Mouse (Mus musculus): ENCODE measurements around the gene Tmcc2. TPM values are rescaled to one million over a fixed set of nuclear protein-coding genes. Genes with fewer than 3 reads are reported as not detected.

Tmcc2 gene
- total and polyA plus RNA-seq, 3 experiments: 6.7 to 99.6 (median 14.9) TPM

DNA sequence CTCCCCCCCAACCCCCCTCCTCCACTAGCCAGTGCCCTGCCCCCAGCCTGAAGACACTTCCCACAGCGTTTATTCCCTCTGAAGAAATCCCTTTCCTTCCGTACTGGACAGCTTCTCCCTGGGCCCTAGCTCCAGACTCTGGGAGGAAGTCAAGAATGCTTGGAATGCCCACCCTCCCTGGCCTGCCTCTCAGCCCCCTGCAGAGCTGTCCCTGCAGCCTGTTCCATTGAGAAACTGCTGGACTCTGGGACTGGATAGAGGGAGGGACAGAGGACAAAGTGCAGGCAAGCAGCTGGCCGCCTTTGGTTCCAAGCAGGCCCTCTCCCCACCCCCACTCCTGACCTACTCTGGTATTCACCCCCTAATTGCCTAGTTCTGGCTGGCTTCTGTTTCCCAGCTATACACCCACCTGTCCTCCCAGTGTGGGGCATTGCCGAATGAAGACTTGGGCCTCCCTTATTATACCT, 57.4 kb downstream of the Tmcc2 start:
- DNase-seq (ENCODE audit: low spot score) (no peak), ATAC-seq (ENCODE audit: extremely low read depth, insufficient number of reproducible peaks, low FRiP score, poor library complexity, severe bottlenecking) (no peak)
- no peaks in the 10 kb centered on the region for H3K36me3 ChIP-seq (replicated peaks)
- peaks cover 45% of the 10 kb centered on the region for H3K4me1 ChIP-seq (ENCODE audit: insufficient read depth, low read depth, low read length)
- peaks cover 51% of the 10 kb centered on the region for H3K27me3 ChIP-seq (ENCODE audit: insufficient read depth, low read length)
- H3K4me3 ChIP-seq (ENCODE audit: low read depth, low read length): no peak overlapping the region
- TF ChIP-seq GATA1 (IDR thresholded peaks at IDR 0.05; ENCODE audit: borderline replicate concordance, low read length): no peak
- no peak for TF ChIP-seq POLR2AphosphoS5 (IDR thresholded peaks at IDR 0.05; ENCODE audit: insufficient replicate concordance, low read depth, low read length)
- no peak for TF ChIP-seq CTCF (IDR thresholded peaks at IDR 0.05; ENCODE audit: low read depth, low read length)
- TF ChIP-seq TAL1 (conservative IDR thresholded peaks at IDR 0.05; ENCODE audit: low read depth, low read length): no peak
- TF ChIP-seq GATA2 (IDR thresholded peaks at IDR 0.05; ENCODE audit: borderline replicate concordance, low read depth, low read length): no peak
- no peaks in the 10 kb centered on the region for H3K9me3 ChIP-seq (replicated peaks)

DNA sequence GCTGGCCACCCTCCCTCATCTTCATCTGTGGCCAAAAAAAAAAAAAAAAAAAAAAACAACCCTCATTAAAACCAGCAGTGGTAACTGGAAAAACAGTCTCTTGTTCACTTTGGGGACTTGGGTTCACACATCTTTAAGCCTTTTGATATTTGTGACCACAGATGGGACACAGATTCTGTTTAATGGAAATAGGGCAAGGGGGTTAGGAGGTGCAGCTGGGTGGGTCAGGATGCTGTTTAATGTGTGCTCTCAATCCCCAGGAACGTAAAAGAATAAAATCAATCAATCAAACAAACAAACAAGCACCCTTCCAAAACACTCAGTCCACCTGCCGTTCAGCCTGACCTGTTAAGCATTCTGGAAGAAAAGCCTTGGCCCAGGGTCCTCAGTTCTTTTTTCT, 57.9 kb downstream of the Tmcc2 start:
- no peak for ATAC-seq (ENCODE audit: extremely low read depth, insufficient number of reproducible peaks, low FRiP score, poor library complexity, severe bottlenecking)
- peaks cover 54% of the 10 kb centered on the region for H3K27me3 ChIP-seq (ENCODE audit: insufficient read depth, low read length)
- no peaks in the 10 kb centered on the region for H3K36me3 ChIP-seq (replicated peaks)
- H3K9me3 ChIP-seq (replicated peaks): no peaks in the 10 kb centered on the region
- DNase-seq (ENCODE audit: low spot score): no peak
- TF ChIP-seq GATA2 (IDR thresholded peaks at IDR 0.05; ENCODE audit: borderline replicate concordance, low read depth, low read length) (no peak), TAL1 (conservative IDR thresholded peaks at IDR 0.05; ENCODE audit: low read depth, low read length) (no peak), GATA1 (IDR thresholded peaks at IDR 0.05; ENCODE audit: borderline replicate concordance, low read length) (no peak), POLR2AphosphoS5 (IDR thresholded peaks at IDR 0.05; ENCODE audit: insufficient replicate concordance, low read depth, low read length) (no peak), CTCF (IDR thresholded peaks at IDR 0.05; ENCODE audit: low read depth, low read length) (no peak)
- H3K4me3 ChIP-seq (ENCODE audit: low read depth, low read length): no peak overlapping the region
- peaks cover 45% of the 10 kb centered on the region for H3K4me1 ChIP-seq (ENCODE audit: insufficient read depth, low read depth, low read length)

DNA sequence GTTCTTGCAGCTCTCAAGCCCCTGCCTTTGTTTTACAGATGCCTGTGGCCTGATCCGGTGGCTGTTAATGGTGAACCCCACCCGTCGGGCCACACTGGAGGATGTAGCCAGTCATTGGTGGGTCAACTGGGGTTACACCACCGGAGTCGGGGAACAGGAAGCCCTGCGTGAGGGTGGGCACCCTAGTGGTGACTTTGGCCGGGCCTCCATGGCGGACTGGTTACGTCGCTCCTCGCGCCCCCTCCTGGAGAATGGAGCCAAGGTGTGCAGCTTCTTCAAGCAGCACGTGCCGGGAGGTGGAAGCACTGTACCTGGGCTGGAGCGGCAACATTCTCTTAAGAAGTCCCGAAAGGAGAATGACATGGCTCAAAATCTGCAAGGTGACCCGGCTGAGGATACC, 59.8 kb downstream of the Tmcc2 start:
- DNase-seq (ENCODE audit: low spot score) (no peak), ATAC-seq (ENCODE audit: extremely low read depth, insufficient number of reproducible peaks, low FRiP score, poor library complexity, severe bottlenecking) (no peak)
- H3K4me1 ChIP-seq (ENCODE audit: insufficient read depth, low read depth, low read length): peaks cover 28% of the 10 kb centered on the region
- peaks cover 71% of the 10 kb centered on the region for H3K27me3 ChIP-seq (ENCODE audit: insufficient read depth, low read length)
- H3K36me3 ChIP-seq (replicated peaks): no peaks in the 10 kb centered on the region
- TF ChIP-seq POLR2AphosphoS5 (IDR thresholded peaks at IDR 0.05; ENCODE audit: insufficient replicate concordance, low read depth, low read length) (no peak), TAL1 (conservative IDR thresholded peaks at IDR 0.05; ENCODE audit: low read depth, low read length) (no peak), GATA1 (IDR thresholded peaks at IDR 0.05; ENCODE audit: borderline replicate concordance, low read length) (no peak), CTCF (IDR thresholded peaks at IDR 0.05; ENCODE audit: low read depth, low read length) (no peak), GATA2 (IDR thresholded peaks at IDR 0.05; ENCODE audit: borderline replicate concordance, low read depth, low read length) (no peak)
- H3K4me3 ChIP-seq (ENCODE audit: low read depth, low read length): no peak overlapping the region
- H3K9me3 ChIP-seq (replicated peaks): no peaks in the 10 kb centered on the region

DNA sequence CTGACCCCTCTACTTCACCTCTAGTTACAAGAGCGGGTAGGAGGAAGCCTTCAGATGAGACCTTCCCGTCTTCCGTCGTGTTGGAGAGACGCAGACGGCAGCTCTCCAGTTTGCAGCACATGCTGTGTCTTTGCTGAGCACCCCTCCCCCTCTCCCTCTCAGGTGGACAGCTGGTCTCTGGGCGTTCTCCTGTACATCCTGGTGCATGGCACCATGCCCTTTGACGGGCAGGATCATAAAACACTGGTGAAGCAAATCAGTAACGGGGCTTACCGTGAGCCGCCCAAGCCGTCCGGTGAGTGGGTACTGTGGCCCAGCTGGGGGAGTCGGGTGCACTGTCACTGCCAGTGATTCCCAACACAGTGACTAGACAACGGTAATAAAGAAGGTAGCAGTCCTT, 60.7 kb downstream of the Tmcc2 start:
- Histone ChIP-seq H3K9me3 (replicated peaks) (no peaks in the 10 kb centered on the region), H3K4me1 (ENCODE audit: insufficient read depth, low read depth, low read length) (peaks cover 21% of the 10 kb centered on the region), H3K27me3 (ENCODE audit: insufficient read depth, low read length) (peaks cover 77% of the 10 kb centered on the region), H3K4me3 (ENCODE audit: low read depth, low read length) (no peak overlapping the region), H3K36me3 (replicated peaks) (no peaks in the 10 kb centered on the region)
- ATAC-seq (ENCODE audit: extremely low read depth, insufficient number of reproducible peaks, low FRiP score, poor library complexity, severe bottlenecking) (no peak), DNase-seq (ENCODE audit: low spot score) (no peak)
- TF ChIP-seq POLR2AphosphoS5 (IDR thresholded peaks at IDR 0.05; ENCODE audit: insufficient replicate concordance, low read depth, low read length) (no peak), CTCF (IDR thresholded peaks at IDR 0.05; ENCODE audit: low read depth, low read length) (no peak), TAL1 (conservative IDR thresholded peaks at IDR 0.05; ENCODE audit: low read depth, low read length) (no peak), GATA2 (IDR thresholded peaks at IDR 0.05; ENCODE audit: borderline replicate concordance, low read depth, low read length) (no peak), GATA1 (IDR thresholded peaks at IDR 0.05; ENCODE audit: borderline replicate concordance, low read length) (no peak)

DNA sequence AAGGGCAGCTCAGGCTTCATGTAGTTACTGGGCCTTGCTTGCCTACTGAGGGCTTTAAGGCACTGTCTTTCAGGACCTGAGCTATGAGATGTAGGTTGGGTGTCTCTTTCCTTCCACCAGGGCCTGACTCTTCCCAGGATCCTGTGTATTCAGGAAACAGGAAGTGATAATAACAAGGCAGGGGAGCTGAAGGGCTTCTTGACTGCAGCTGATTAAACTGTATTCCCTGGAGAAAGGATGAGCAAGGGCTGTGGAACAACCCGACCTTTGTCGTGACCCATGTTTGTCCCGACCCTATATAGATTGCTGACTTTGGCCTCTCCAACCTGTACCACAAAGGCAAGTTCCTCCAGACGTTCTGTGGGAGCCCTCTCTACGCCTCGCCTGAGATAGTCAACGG, 61.4 kb downstream of the Tmcc2 start:
- Histone ChIP-seq H3K27me3 (ENCODE audit: insufficient read depth, low read length) (peaks cover 81% of the 10 kb centered on the region), H3K36me3 (replicated peaks) (no peaks in the 10 kb centered on the region), H3K9me3 (replicated peaks) (no peaks in the 10 kb centered on the region), H3K4me1 (ENCODE audit: insufficient read depth, low read depth, low read length) (peaks cover 16% of the 10 kb centered on the region), H3K4me3 (ENCODE audit: low read depth, low read length) (no peak overlapping the region)
- TF ChIP-seq TAL1 (conservative IDR thresholded peaks at IDR 0.05; ENCODE audit: low read depth, low read length): no peak
- no peak for TF ChIP-seq POLR2AphosphoS5 (IDR thresholded peaks at IDR 0.05; ENCODE audit: insufficient replicate concordance, low read depth, low read length)
- no peak for TF ChIP-seq CTCF (IDR thresholded peaks at IDR 0.05; ENCODE audit: low read depth, low read length)
- no peak for TF ChIP-seq GATA1 (IDR thresholded peaks at IDR 0.05; ENCODE audit: borderline replicate concordance, low read length)
- TF ChIP-seq GATA2 (IDR thresholded peaks at IDR 0.05; ENCODE audit: borderline replicate concordance, low read depth, low read length): no peak
- ATAC-seq (ENCODE audit: extremely low read depth, insufficient number of reproducible peaks, low FRiP score, poor library complexity, severe bottlenecking) (no peak), DNase-seq (ENCODE audit: low spot score) (no peak)

DNA sequence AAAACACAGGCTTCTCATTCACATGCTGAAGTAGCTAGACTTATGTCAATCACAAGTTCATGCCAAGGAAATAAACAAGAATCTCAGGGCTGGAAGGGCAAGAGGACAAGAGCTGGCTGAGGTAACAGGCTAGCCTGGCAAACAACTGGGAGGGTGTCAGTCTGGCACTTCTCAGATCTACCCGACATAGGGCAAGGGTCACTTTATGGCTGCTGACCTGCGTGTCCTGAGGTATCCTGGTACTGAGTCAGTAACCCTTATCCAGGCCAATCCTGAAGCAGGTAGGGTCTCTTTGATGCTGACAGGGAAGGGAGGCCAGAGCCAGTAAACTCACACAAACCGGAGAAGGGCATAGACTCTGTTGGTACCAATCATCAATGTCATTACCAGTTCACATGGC, 62.5 kb downstream of the Tmcc2 start:
- ATAC-seq (ENCODE audit: extremely low read depth, insufficient number of reproducible peaks, low FRiP score, poor library complexity, severe bottlenecking): no peak
- no peak for DNase-seq (ENCODE audit: low spot score)
- H3K9me3 ChIP-seq (replicated peaks): no peaks in the 10 kb centered on the region
- peaks cover 7% of the 10 kb centered on the region for H3K4me1 ChIP-seq (ENCODE audit: insufficient read depth, low read depth, low read length)
- H3K36me3 ChIP-seq (replicated peaks): no peaks in the 10 kb centered on the region
- H3K27me3 ChIP-seq (ENCODE audit: insufficient read depth, low read length): peaks cover 79% of the 10 kb centered on the region
- H3K4me3 ChIP-seq (ENCODE audit: low read depth, low read length): no peak overlapping the region
- no peak for TF ChIP-seq GATA1 (IDR thresholded peaks at IDR 0.05; ENCODE audit: borderline replicate concordance, low read length)
- TF ChIP-seq TAL1 (conservative IDR thresholded peaks at IDR 0.05; ENCODE audit: low read depth, low read length): no peak
- TF ChIP-seq GATA2 (IDR thresholded peaks at IDR 0.05; ENCODE audit: borderline replicate concordance, low read depth, low read length): no peak
- no peak for TF ChIP-seq POLR2AphosphoS5 (IDR thresholded peaks at IDR 0.05; ENCODE audit: insufficient replicate concordance, low read depth, low read length)
- no peak for TF ChIP-seq CTCF (IDR thresholded peaks at IDR 0.05; ENCODE audit: low read depth, low read length)
